Mouse (Mus musculus): ENCODE data around the gene Sft2d1.

DNA sequence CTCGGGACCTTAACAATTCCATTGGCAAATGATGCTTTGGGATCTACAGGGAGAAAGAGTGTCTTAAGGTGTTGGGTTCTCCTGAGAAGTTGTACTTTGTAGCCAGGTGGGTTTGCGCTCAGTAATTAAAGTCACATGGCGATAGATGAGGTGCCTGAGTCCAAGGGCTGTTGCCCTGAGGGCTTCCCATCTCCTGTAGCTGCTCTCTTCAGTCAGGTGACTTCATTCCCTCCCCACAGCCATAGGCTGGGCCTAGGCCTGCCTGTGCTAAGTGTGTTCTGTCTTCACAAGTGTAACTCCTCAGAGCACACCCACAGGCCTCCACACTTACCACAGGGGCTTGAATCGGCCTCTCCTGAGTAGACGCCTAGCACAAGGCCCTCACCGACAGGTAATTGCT, 46.6 kb downstream of the Sft2d1 start:
- TF ChIP-seq POLR2A (IDR thresholded peaks at IDR 0.05; ENCODE audit: borderline replicate concordance, extremely low read depth, low read depth, low read length), result no peak
- no peak for TF ChIP-seq CTCF (IDR thresholded peaks at IDR 0.05; ENCODE audit: insufficient read depth, low read length)

All from lung, adult 2 months (tissue).